Mouse (Mus musculus): Measurements from ENCODE around the gene Nip7. TPM values are rescaled to one million over a fixed set of nuclear protein-coding genes. Genes with fewer than 3 reads are reported as not detected.
A peak's percentile ranks its signal among the peaks of the same experiment; 100 is the strongest.

Nip7 gene
- polyA plus RNA-seq, 1 experiment from 2014 or later = 49.5 TPM

- WGBS = 81% methylated on average over 7 of the region's 7 CpGs
Measured at GRCm38 (mm10) chr8:107076239-107076888, 19.7 kb downstream of the Nip7 start.

DNA sequence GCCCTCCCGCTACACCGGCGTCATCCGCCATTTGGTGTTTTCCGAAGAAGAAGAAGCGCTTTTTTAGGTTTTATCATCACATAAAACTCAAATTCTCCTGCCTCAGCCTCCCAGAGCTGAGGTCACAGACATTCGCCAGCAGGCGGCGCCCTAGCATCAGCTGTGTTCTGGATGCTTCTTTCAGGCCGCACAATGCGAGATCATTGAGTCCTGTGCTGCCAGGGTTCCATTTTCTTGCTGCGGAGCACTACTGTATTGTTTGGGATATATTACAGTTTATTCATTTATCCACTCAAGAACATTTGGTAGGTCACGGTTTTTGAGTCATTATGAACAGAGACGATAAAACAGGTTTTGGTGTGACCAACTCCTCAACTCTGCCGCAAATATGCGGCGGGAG is 28.7 kb downstream of the Nip7 start:
- 98% methylated on average over 17 of the region's 17 CpGs for WGBS
- peaks cover 15% of the 10 kb centered on the region for H3K36me3 ChIP-seq (ENCODE audit: control insufficient read depth, insufficient read depth, low read length)

More at GRCm38 (mm10) chr8:107076239-107076888, 19.7 kb downstream of the Nip7 start:
- Histone ChIP-seq H3K27me3 (ENCODE audit: control insufficient read depth, insufficient read depth, low read length) (no peaks in the 10 kb centered on the region), H3K9me3 (ENCODE audit: control insufficient read depth, low read length) (no peaks in the 10 kb centered on the region), H3K9ac (ENCODE audit: low read length) (no peak overlapping the region), H3K4me1 (replicated peaks; ENCODE audit: control insufficient read depth, insufficient read depth) (no peaks in the 10 kb centered on the region), H3K4me2 (replicated peaks; ENCODE audit: low read depth) (no peak overlapping the region), H3K36me3 (ENCODE audit: control insufficient read depth, insufficient read depth, low read length) (peaks cover 32% of the 10 kb centered on the region), H3K27ac (replicated peaks) (0 out of 2 replicates have a peak overlapping the region, but pooled peaks have one; percentile 18), H3K4me3 (ENCODE audit: low read depth, low read length) (no peak overlapping the region)
- no peak for DNase-seq (ENCODE audit: low spot score)
- TF ChIP-seq EP300 (optimal IDR thresholded peaks at IDR 0.05) (no peak), CTCF (IDR thresholded peaks at IDR 0.05; ENCODE audit: low read depth) (no peak)
- peak; percentile 55 for ATAC-seq (ENCODE audit: low FRiP score, low TSS enrichment)

DNA sequence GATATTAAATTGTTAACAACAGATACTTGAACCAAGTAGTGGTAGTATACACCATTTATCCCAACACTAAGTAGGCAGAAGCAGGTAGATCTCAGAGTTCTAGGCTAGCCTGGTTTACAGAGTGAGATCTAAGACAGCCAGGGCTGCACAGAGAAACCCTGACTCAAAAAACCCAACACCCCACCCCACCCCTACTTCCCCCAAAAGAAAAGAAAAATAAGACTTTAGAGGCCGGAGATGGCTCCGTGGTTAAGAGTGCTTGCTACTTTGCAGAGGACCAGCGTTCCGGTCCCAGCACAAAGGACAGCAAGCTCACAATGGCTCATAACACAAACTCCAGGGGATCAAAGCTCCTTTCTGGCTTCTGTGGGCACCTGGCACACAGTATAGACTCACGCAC is 29.3 kb downstream of the Nip7 start:
- no peak overlapping the region for H3K4me2 ChIP-seq (replicated peaks; ENCODE audit: low read depth)
- no peaks in the 10 kb centered on the region for H3K27me3 ChIP-seq (ENCODE audit: control insufficient read depth, insufficient read depth, low read length)
- TF ChIP-seq EP300 (optimal IDR thresholded peaks at IDR 0.05) = no peak
- no peak for TF ChIP-seq CTCF (IDR thresholded peaks at IDR 0.05; ENCODE audit: low read depth)
- no peaks in the 10 kb centered on the region for H3K9me3 ChIP-seq (ENCODE audit: control insufficient read depth, low read length)
- 100% methylated on average over 5 of the region's 5 CpGs for WGBS
- H3K4me3 ChIP-seq (ENCODE audit: low read depth, low read length) = no peak overlapping the region
- peaks cover 11% of the 10 kb centered on the region for H3K36me3 ChIP-seq (ENCODE audit: control insufficient read depth, insufficient read depth, low read length)
- DNase-seq (ENCODE audit: low spot score) (no peak), ATAC-seq (ENCODE audit: low FRiP score, low TSS enrichment) (no peak)
- no peak overlapping the region for H3K9ac ChIP-seq (ENCODE audit: low read length)
- no peak overlapping the region for H3K27ac ChIP-seq (replicated peaks)
- H3K4me1 ChIP-seq (replicated peaks; ENCODE audit: control insufficient read depth, insufficient read depth) = no peaks in the 10 kb centered on the region

More for the DNA sequence above, 28.7 kb downstream of the Nip7 start:
- Histone ChIP-seq H3K4me2 (replicated peaks; ENCODE audit: low read depth) (no peak overlapping the region), H3K9ac (ENCODE audit: low read length) (no peak overlapping the region), H3K4me3 (ENCODE audit: low read depth, low read length) (no peak overlapping the region), H3K27me3 (ENCODE audit: control insufficient read depth, insufficient read depth, low read length) (no peaks in the 10 kb centered on the region), H3K27ac (replicated peaks) (no peak overlapping the region), H3K4me1 (replicated peaks; ENCODE audit: control insufficient read depth, insufficient read depth) (no peaks in the 10 kb centered on the region), H3K9me3 (ENCODE audit: control insufficient read depth, low read length) (no peaks in the 10 kb centered on the region)
- TF ChIP-seq EP300 (optimal IDR thresholded peaks at IDR 0.05) = no peak
- TF ChIP-seq CTCF (IDR thresholded peaks at IDR 0.05; ENCODE audit: low read depth) = peak; percentile 46
- ATAC-seq (ENCODE audit: low FRiP score, low TSS enrichment) (no peak), DNase-seq (ENCODE audit: low spot score) (no peak)

DNA sequence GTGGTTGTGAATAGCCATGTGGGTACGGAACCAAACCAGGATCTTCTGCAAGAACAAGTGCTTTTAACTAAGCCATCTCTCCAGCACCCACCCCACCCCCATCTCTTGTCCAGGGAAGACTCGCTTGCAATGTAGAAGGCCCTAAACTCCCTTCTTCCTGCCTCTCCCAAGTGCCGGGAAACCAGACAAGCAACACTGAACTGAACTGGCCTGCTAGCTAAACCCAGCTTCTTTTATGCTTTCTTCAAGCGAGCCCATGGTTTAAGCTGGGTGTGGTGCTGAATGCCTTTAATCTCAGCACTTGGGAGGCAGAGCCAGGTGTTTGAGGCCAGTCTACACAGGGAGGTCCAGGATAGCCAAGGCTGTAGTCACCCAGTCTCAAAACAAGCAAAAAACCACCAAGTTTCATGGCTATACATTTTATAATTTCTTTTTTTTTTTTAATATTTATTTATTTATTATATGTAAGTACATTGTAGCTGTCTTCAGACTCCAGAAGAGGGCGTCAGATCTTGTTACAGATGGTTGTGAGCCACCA is 31.9 kb downstream of the Nip7 start:
- Histone ChIP-seq H3K27ac (replicated peaks) (no peak overlapping the region), H3K9me3 (ENCODE audit: control insufficient read depth, low read length) (no peaks in the 10 kb centered on the region), H3K9ac (ENCODE audit: low read length) (no peak overlapping the region), H3K36me3 (ENCODE audit: control insufficient read depth, insufficient read depth, low read length) (peaks cover 3% of the 10 kb centered on the region; the same call in 1 of the 2 replicates), H3K4me3 (ENCODE audit: low read depth, low read length) (no peak overlapping the region), H3K4me1 (replicated peaks; ENCODE audit: control insufficient read depth, insufficient read depth) (no peaks in the 10 kb centered on the region), H3K4me2 (replicated peaks; ENCODE audit: low read depth) (no peak overlapping the region), H3K27me3 (ENCODE audit: control insufficient read depth, insufficient read depth, low read length) (no peaks in the 10 kb centered on the region)
- DNase-seq (ENCODE audit: low spot score) = no peak
- WGBS = 89% methylated on average over 5 of the region's 5 CpGs
- TF ChIP-seq CTCF (IDR thresholded peaks at IDR 0.05; ENCODE audit: low read depth) (no peak), EP300 (optimal IDR thresholded peaks at IDR 0.05) (no peak)
- 0 out of 2 replicates have a peak, but pooled peaks have one; percentile 21 for ATAC-seq (ENCODE audit: low FRiP score, low TSS enrichment)

DNA sequence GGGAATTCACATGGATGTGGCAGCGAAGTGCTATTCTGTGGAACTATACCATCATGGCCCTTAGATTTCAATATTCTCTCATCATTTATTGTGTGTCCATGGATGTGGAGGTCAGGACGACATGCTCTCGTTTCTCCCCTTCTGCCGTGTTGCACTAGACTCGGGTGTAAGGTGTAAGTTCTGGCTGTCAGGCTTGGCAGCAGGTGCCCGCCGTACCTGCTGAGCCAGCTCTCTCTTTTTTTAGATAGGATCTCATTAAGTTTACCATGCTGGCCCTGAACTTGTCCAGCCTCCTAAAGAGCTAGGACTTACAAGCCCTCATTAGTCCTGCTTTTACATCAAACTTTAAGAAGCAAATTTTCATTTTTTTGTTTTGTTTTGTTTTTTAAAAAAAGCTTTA is 33.9 kb downstream of the Nip7 start:
- ATAC-seq (ENCODE audit: low FRiP score, low TSS enrichment) (no peak), DNase-seq (ENCODE audit: low spot score) (no peak)
- TF ChIP-seq CTCF (IDR thresholded peaks at IDR 0.05; ENCODE audit: low read depth) (no peak), EP300 (optimal IDR thresholded peaks at IDR 0.05) (no peak)
- Histone ChIP-seq H3K9ac (ENCODE audit: low read length) (no peak overlapping the region), H3K4me3 (ENCODE audit: low read depth, low read length) (no peak overlapping the region), H3K9me3 (ENCODE audit: control insufficient read depth, low read length) (no peaks in the 10 kb centered on the region), H3K27me3 (ENCODE audit: control insufficient read depth, insufficient read depth, low read length) (no peaks in the 10 kb centered on the region), H3K4me2 (replicated peaks; ENCODE audit: low read depth) (no peak overlapping the region), H3K4me1 (replicated peaks; ENCODE audit: control insufficient read depth, insufficient read depth) (no peaks in the 10 kb centered on the region; the same call in 1 of the 2 replicates), H3K36me3 (ENCODE audit: control insufficient read depth, insufficient read depth, low read length) (peaks cover 3% of the 10 kb centered on the region; the same call in 1 of the 2 replicates), H3K27ac (replicated peaks) (no peak overlapping the region)
- 84% methylated on average over 7 of the region's 7 CpGs for WGBS
